Mouse (Mus musculus) lung, embryonic 16.5 days (tissue): ENCODE data around the gene Slc38a6. TPM values are rescaled to one million over a fixed set of nuclear protein-coding genes. Genes with fewer than 3 reads are reported as not detected.

Source experiments
- ATAC-seq: fragments of 200-750 bp; cut with Nextera tagmentation; 2 replicates; pipeline ENCODE4 v1.8.0; 2017; ENCODE audit warnings: low read depth, mild to moderate bottlenecking, moderate library complexity
- H3K27ac ChIP-seq: fragments of 300-500 bp; sonication (generic); 2 replicates; pipeline ENCODE4 v1.5.1; 2014; ENCODE audit warnings: mild to moderate bottlenecking, control low read depth, low read length
- H3K27me3 ChIP-seq: fragments of 300-500 bp; sonication (generic); 2 replicates; pipeline ENCODE4 v1.6.1; 2014; ENCODE audit warnings: low read depth, low read length, mixed read lengths; ENCODE audit not compliant: control insufficient read depth, insufficient read depth
- H3K36me3 ChIP-seq: fragments of 300-500 bp; sonication (generic); 2 replicates; pipeline ENCODE4 v1.6.1; 2014; ENCODE audit warnings: low read length; ENCODE audit not compliant: control insufficient read depth, insufficient read depth
- H3K4me1 ChIP-seq: fragments of 300-500 bp; sonication (generic); replicated peaks from 2 replicates; pipeline ENCODE4 v1.6.1; 2014; ENCODE audit warnings: low read length, mixed read lengths; ENCODE audit not compliant: control insufficient read depth, insufficient read depth
- H3K4me2 ChIP-seq: fragments of 300-500 bp; sonication (generic); 2 replicates; pipeline ENCODE4 v1.6.1; 2014; ENCODE audit warnings: low read depth, low read length, control low read depth
- H3K4me3 ChIP-seq: fragments of 300-500 bp; sonication (generic); 2 replicates; pipeline ENCODE4 v1.5.1; 2014; ENCODE audit warnings: mild to moderate bottlenecking, low read length, control low read depth
- H3K9ac ChIP-seq: fragments of 300-500 bp; sonication (generic); 2 replicates; pipeline ENCODE4 v1.6.1; 2014; ENCODE audit warnings: low read length, control low read depth
- H3K9me3 ChIP-seq: fragments of 300-500 bp; sonication (generic); 2 replicates; pipeline ENCODE4 v1.6.1; 2016; ENCODE audit warnings: low read length; ENCODE audit not compliant: control insufficient read depth
- WGBS: fragments of 180-500 bp; shearing (Covaris S2); extraction: QIAGEN DNeasy Blood & Tissue Kit; methylation state at CpG from one replicate; pipeline ENCODE4 v1.1.7; 2014; 5-methylcytosine and 5-hydroxymethylcytosine counted together
- polyA plus RNA-seq: library from polyadenylated mRNA; unstranded; fragments of >200 nt; fragmentation: Nextera tagmentation; extraction: Ambion mirVana; gene quantifications from 2 replicates; pipeline ENCODE4 v1.2.1, GENCODE M21; 2015

The Slc38a6 gene
- polyA plus RNA-seq, 1 experiment from 2014 or later: 8.9 TPM

GRCm38 (mm10) chr12:73370367-73370944 lies 83.9 kb downstream of the Slc38a6 start:
- WGBS: 78% methylated on average over 4 of the region's 4 CpGs
- ATAC-seq: no peak
- no peak overlapping the region for H3K9ac ChIP-seq

GRCm38 (mm10) chr12:73371132-73371531 lies 84.6 kb downstream of the Slc38a6 start:
- Histone ChIP-seq H3K9ac (no peak overlapping the region), H3K9me3 (no peaks in the 10 kb centered on the region), H3K27ac (no peak overlapping the region), H3K36me3 (no peaks in the 10 kb centered on the region), H3K4me3 (no peak overlapping the region), H3K4me2 (no peak overlapping the region), H3K4me1 (no peaks in the 10 kb centered on the region), H3K27me3 (no peaks in the 10 kb centered on the region)
- 70% methylated on average over 7 of the region's 7 CpGs for WGBS
- no peak for ATAC-seq

More at GRCm38 (mm10) chr12:73370367-73370944, 83.9 kb downstream of the Slc38a6 start:
- Histone ChIP-seq H3K36me3 (no peaks in the 10 kb centered on the region), H3K4me1 (no peaks in the 10 kb centered on the region), H3K4me2 (no peak overlapping the region), H3K4me3 (no peak overlapping the region), H3K27me3 (no peaks in the 10 kb centered on the region), H3K27ac (no peak overlapping the region), H3K9me3 (no peaks in the 10 kb centered on the region)

GRCm38 (mm10) chr12:73378026-73378425 lies 91.4 kb downstream of the Slc38a6 start:
- H3K27me3 ChIP-seq: no peaks in the 10 kb centered on the region
- no peak overlapping the region for H3K4me3 ChIP-seq
- 70% methylated on average over 5 of the region's 5 CpGs for WGBS
- no peaks in the 10 kb centered on the region; the same call in 1 of the 2 replicates for H3K4me1 ChIP-seq
- H3K36me3 ChIP-seq: no peaks in the 10 kb centered on the region
- no peak overlapping the region for H3K27ac ChIP-seq
- no peak overlapping the region for H3K9ac ChIP-seq
- no peak for ATAC-seq
- no peak overlapping the region for H3K4me2 ChIP-seq
- no peaks in the 10 kb centered on the region for H3K9me3 ChIP-seq

- Histone ChIP-seq H3K4me2 (no peak overlapping the region), H3K36me3 (no peaks in the 10 kb centered on the region), H3K27ac (no peak overlapping the region), H3K27me3 (no peaks in the 10 kb centered on the region), H3K9me3 (no peaks in the 10 kb centered on the region), H3K9ac (no peak overlapping the region), H3K4me3 (no peak overlapping the region), H3K4me1 (no peaks in the 10 kb centered on the region; the same call in 1 of the 2 replicates)
- WGBS: 82% methylated on average over 13 of the region's 13 CpGs
- no peak for ATAC-seq
Observed at GRCm38 (mm10) chr12:73378724-73379355, 92.3 kb downstream of the Slc38a6 start.

GRCm38 (mm10) chr12:73380686-73381360 lies 94.2 kb downstream of the Slc38a6 start:
- Histone ChIP-seq H3K4me3 (no peak overlapping the region), H3K27ac (no peak overlapping the region), H3K9ac (no peak overlapping the region), H3K4me1 (peaks cover 3% of the 10 kb centered on the region; the same call in 1 of the 2 replicates), H3K27me3 (no peaks in the 10 kb centered on the region), H3K4me2 (no peak overlapping the region), H3K9me3 (no peaks in the 10 kb centered on the region), H3K36me3 (no peaks in the 10 kb centered on the region)
- ATAC-seq: no peak
- 73% methylated on average over 8 of the region's 8 CpGs for WGBS

- Histone ChIP-seq H3K9ac (no peak overlapping the region), H3K27me3 (no peaks in the 10 kb centered on the region), H3K9me3 (no peaks in the 10 kb centered on the region), H3K4me3 (no peak overlapping the region), H3K4me2 (no peak overlapping the region), H3K4me1 (peaks cover 3% of the 10 kb centered on the region; the same call in 1 of the 2 replicates), H3K36me3 (no peaks in the 10 kb centered on the region), H3K27ac (no peak overlapping the region)
- 55% methylated on average over 7 of the region's 7 CpGs for WGBS
- no peak for ATAC-seq
Observed at GRCm38 (mm10) chr12:73381452-73381851, 94.9 kb downstream of the Slc38a6 start.

- Histone ChIP-seq H3K4me3 (no peak overlapping the region), H3K27me3 (no peaks in the 10 kb centered on the region), H3K4me2 (no peak overlapping the region), H3K9ac (0 out of 2 replicates have a peak overlapping the region, but pooled peaks have one; percentile 9), H3K4me1 (peaks cover 3% of the 10 kb centered on the region; the same call in 1 of the 2 replicates), H3K27ac (0 out of 2 replicates have a peak overlapping the region, but pooled peaks have one; percentile 15), H3K36me3 (no peaks in the 10 kb centered on the region), H3K9me3 (no peaks in the 10 kb centered on the region)
- WGBS: 65% methylated on average over 12 of the region's 12 CpGs
- ATAC-seq: 0 out of 2 replicates have a peak, but pooled peaks have one; percentile 25
Observed at GRCm38 (mm10) chr12:73382290-73383178, 96.0 kb downstream of the Slc38a6 start.

- H3K36me3 ChIP-seq: no peaks in the 10 kb centered on the region
- H3K4me3 ChIP-seq: no peak overlapping the region
- H3K9me3 ChIP-seq: no peaks in the 10 kb centered on the region
- no peaks in the 10 kb centered on the region for H3K27me3 ChIP-seq
- no peak for ATAC-seq
- H3K4me2 ChIP-seq: no peak overlapping the region
- H3K27ac ChIP-seq: 0 out of 2 replicates have a peak overlapping the region, but pooled peaks have one; percentile 15
- H3K4me1 ChIP-seq: peaks cover 3% of the 10 kb centered on the region; the same call in 1 of the 2 replicates
- 63% methylated on average over 5 of the region's 5 CpGs for WGBS
- no peak overlapping the region for H3K9ac ChIP-seq
Observed at GRCm38 (mm10) chr12:73383179-73383510, 96.6 kb downstream of the Slc38a6 start.
